Mouse (Mus musculus) forelimb bud, embryonic 11.5 days (tissue): Measurements from ENCODE around the gene Hnf1b.

Experiments
- DNase-seq: peaks from one replicate; pipeline ENCODE4 v3.0.0-alpha.2; 2012; ENCODE audit warnings: low read depth, low spot score

The Hnf1b gene

GRCm38 (mm10) chr11:83896430-83897410 lies 46.9 kb downstream of the Hnf1b start:
- no peak for DNase-seq

GRCm38 (mm10) chr11:83897569-83897968 lies 47.7 kb downstream of the Hnf1b start:
- no peak for DNase-seq

- DNase-seq = no peak
These were observed 52.9 kb downstream of the Hnf1b start for GRCm38 (mm10) chr11:83902812-83903211.

GRCm38 (mm10) chr11:83905756-83906155 lies 55.9 kb downstream of the Hnf1b start:
- no peak for DNase-seq

GRCm38 (mm10) chr11:83908376-83908775 lies 58.5 kb downstream of the Hnf1b start:
- no peak for DNase-seq

GRCm38 (mm10) chr11:83913824-83914311 lies 64.0 kb downstream of the Hnf1b start:
- DNase-seq = no peak

GRCm38 (mm10) chr11:83914501-83914900 lies 64.6 kb downstream of the Hnf1b start:
- DNase-seq = no peak

- no peak for DNase-seq
These were observed 72.7 kb downstream of the Hnf1b start for GRCm38 (mm10) chr11:83922600-83922999.

- peak; percentile 28 for DNase-seq
These were observed 77.2 kb downstream of the Hnf1b start for GRCm38 (mm10) chr11:83927097-83927496.

GRCm38 (mm10) chr11:83932506-83933106 lies 82.7 kb downstream of the Hnf1b start:
- no peak for DNase-seq

- DNase-seq = no peak
These were observed 83.5 kb downstream of the Hnf1b start for GRCm38 (mm10) chr11:83933376-83933775.

GRCm38 (mm10) chr11:83935986-83936665 lies 86.3 kb downstream of the Hnf1b start:
- peak; percentile 80 for DNase-seq

GRCm38 (mm10) chr11:83938556-83938955 lies 88.7 kb downstream of the Hnf1b start:
- DNase-seq = no peak

- peak; percentile 89 for DNase-seq
These were observed 92.3 kb downstream of the Hnf1b start, which contains the start of gene Ddx52 for GRCm38 (mm10) chr11:83941950-83942840. TSS of gene Ddx52 (plus strand) at chr11:83942062.
